Mouse (Mus musculus): Measurements from ENCODE around the gene Fam234b.

The Fam234b gene

GRCm38 (mm10) chr6:135230586-135230985, 32.8 kb downstream of the Fam234b start:
- no peak for DNase-seq

- DNase-seq, result no peak
Observed at GRCm38 (mm10) chr6:135232443-135233182, 34.8 kb downstream of the Fam234b start.

- no peak for DNase-seq
Observed at GRCm38 (mm10) chr6:135235742-135236141, 38.0 kb downstream of the Fam234b start.

GRCm38 (mm10) chr6:135236576-135236975, 38.8 kb downstream of the Fam234b start:
- no peak for DNase-seq

- peak; percentile 36 to 47 for DNase-seq
Observed at GRCm38 (mm10) chr6:135237326-135237725, 39.5 kb downstream of the Fam234b start.

- DNase-seq, result no peak
Observed at GRCm38 (mm10) chr6:135238211-135238610, 40.4 kb downstream of the Fam234b start.

GRCm38 (mm10) chr6:135240361-135240760, 42.6 kb downstream of the Fam234b start:
- DNase-seq, result no peak

GRCm38 (mm10) chr6:135245586-135245985, 47.8 kb downstream of the Fam234b start:
- no peak for DNase-seq

GRCm38 (mm10) chr6:135247861-135248260, 50.1 kb downstream of the Fam234b start:
- DNase-seq, result no peak

- peak in 1 of 2 experiments; percentile 29 for DNase-seq
Observed at GRCm38 (mm10) chr6:135249846-135250531, 52.2 kb downstream of the Fam234b start.

- no peak for DNase-seq
Observed at GRCm38 (mm10) chr6:135250926-135251699, 53.3 kb downstream of the Fam234b start.

GRCm38 (mm10) chr6:135251849-135252727, 54.3 kb downstream of the Fam234b start:
- DNase-seq, result no peak

- peak; percentile 45 to 66 for DNase-seq
Observed at GRCm38 (mm10) chr6:135252728-135253077, 54.9 kb downstream of the Fam234b start.

- no peak for DNase-seq
Observed at GRCm38 (mm10) chr6:135254153-135254552, 56.4 kb downstream of the Fam234b start, which contains the start of gene Gsg1. Gene Gsg1 (minus strand): TSS chr6:135254351.

GRCm38 (mm10) chr6:135260435-135260834, 62.7 kb downstream of the Fam234b start:
- no peak for DNase-seq

GRCm38 (mm10) chr6:135261124-135261523, 63.3 kb downstream of the Fam234b start:
- no peak for DNase-seq

GRCm38 (mm10) chr6:135262565-135262964, 64.8 kb downstream of the Fam234b start:
- DNase-seq, result no peak

- no peak for DNase-seq
Observed at GRCm38 (mm10) chr6:135264136-135264535, 66.4 kb downstream of the Fam234b start.

GRCm38 (mm10) chr6:135266056-135266455, 68.3 kb downstream of the Fam234b start:
- no peak for DNase-seq

GRCm38 (mm10) chr6:135267221-135267620, 69.4 kb downstream of the Fam234b start:
- DNase-seq, result no peak

- DNase-seq, result no peak
Observed at GRCm38 (mm10) chr6:135268392-135268791, 70.6 kb downstream of the Fam234b start.

- no peak for DNase-seq
Observed at GRCm38 (mm10) chr6:135269626-135270025, 71.8 kb downstream of the Fam234b start.

Measured in thymus, adult 18-20 months (tissue).